Mouse (Mus musculus) cortical plate, adult 2 months (tissue): Measurements from ENCODE around the gene Tpm3. TPM values are rescaled to one million over a fixed set of nuclear protein-coding genes. Genes with fewer than 3 reads are reported as not detected.

Experiments
- H3K27ac ChIP-seq: fragments of 200-500 bp; 2 replicates; pipeline ENCODE4 v1.5.1; 2012; ENCODE audit warnings: low read length, control low read depth, inconsistent platforms; ENCODE audit not compliant: insufficient read depth
- H3K4me1 ChIP-seq: fragments of 200-500 bp; 2 replicates; pipeline ENCODE4 v1.6.1; 2011; ENCODE audit warnings: low read length; ENCODE audit not compliant: control insufficient read depth, insufficient read depth
- H3K4me3 ChIP-seq: fragments of 200-500 bp; 2 replicates; pipeline ENCODE4 v1.5.1; 2011; ENCODE audit warnings: mild to moderate bottlenecking, low read length, control low read depth; ENCODE audit not compliant: insufficient read depth
- CTCF ChIP-seq: fragments of 200-500 bp; IDR thresholded peaks from 2 replicates; pipeline ENCODE4 v1.5.1; 2011; ENCODE audit warnings: mild to moderate bottlenecking, control low read depth, low read length; ENCODE audit not compliant: insufficient read depth; ENCODE audit errors: extremely low read depth
- POLR2A ChIP-seq: fragments of 200-500 bp; IDR thresholded peaks from 2 replicates; pipeline ENCODE4 v1.6.1; 2011; ENCODE audit warnings: mild to moderate bottlenecking, low read length, control low read depth; ENCODE audit not compliant: insufficient read depth; ENCODE audit errors: extremely low read depth
- polyA plus RNA-seq: library from polyadenylated mRNA; depleted of rRNA; stranded (reverse); fragments of >200 nt; gene quantifications from 2 replicates; pipeline ENCODE4 v1.2.3, GENCODE M21; 2012; rRNA removed

Tpm3 gene
- polyA plus RNA-seq, 1 experiment, result 177 TPM

DNA sequence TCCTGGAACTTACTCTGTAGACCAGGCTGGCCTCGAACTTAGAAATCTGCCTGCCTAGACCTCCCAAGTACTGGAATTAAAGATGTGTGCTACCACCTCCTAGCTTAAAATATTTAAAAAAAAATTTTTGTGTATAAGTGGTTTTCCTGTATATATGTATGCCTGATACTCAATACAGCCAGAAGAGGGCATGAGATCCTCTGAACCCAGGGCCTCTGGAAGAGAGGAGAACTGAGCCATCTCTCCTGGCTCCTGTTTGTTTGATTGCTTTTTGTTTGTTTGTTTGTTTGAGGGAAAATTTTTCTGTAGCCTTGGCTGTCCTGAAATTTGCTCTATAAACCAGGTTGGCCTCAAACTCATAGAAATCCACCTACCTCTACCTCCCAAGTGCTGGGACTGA, 60.9 kb downstream of the Tpm3 start:
- no peak for TF ChIP-seq POLR2A
- TF ChIP-seq CTCF, result no peak

DNA sequence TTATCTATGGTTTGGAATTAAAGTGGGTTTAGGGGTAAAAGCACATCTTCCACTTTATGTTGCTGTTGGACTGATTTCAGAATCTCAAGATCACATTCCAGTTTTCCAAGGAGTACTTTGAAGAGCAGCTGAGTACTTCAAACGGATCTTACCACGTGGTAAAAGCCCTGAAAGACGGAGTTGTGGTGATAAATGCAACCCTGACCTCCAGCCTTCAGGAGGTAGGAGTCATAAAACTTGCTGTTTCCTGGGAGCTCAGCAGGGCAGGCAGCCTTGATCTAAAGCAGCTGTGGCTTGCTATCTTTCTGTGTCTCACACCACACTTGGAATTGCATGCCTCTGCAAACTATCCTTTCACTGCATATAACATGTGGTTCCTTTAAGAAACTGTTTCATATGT, 62.0 kb downstream of the Tpm3 start:
- Histone ChIP-seq H3K4me1 (no peaks in the 10 kb centered on the region), H3K4me3 (no peak overlapping the region), H3K27ac (no peak overlapping the region)
- TF ChIP-seq CTCF (no peak), POLR2A (no peak)

More for the DNA sequence above, 60.9 kb downstream of the Tpm3 start:
- no peak overlapping the region for H3K27ac ChIP-seq
- no peaks in the 10 kb centered on the region for H3K4me1 ChIP-seq
- H3K4me3 ChIP-seq, result no peak overlapping the region

DNA sequence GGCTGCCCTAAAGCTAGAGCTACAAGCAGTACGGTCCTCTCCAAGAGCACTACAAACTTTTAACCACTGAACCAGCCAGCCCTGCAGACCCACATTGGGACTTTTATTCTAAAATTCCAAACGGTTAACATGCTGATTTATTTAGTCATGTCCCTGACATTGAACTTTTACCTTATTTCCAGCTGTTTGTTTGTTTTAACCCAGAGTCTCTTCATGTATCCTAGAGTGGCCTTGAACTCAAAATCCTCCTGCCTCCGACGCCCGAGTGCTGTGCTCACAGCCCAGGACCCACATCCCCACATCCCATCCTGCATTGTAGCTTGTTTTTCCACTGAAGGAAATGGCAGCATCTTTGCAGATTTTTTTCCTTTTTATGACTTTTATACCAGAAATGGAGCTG, 62.5 kb downstream of the Tpm3 start:
- TF ChIP-seq CTCF, result no peak
- no peak for TF ChIP-seq POLR2A
- no peaks in the 10 kb centered on the region for H3K4me1 ChIP-seq

DNA sequence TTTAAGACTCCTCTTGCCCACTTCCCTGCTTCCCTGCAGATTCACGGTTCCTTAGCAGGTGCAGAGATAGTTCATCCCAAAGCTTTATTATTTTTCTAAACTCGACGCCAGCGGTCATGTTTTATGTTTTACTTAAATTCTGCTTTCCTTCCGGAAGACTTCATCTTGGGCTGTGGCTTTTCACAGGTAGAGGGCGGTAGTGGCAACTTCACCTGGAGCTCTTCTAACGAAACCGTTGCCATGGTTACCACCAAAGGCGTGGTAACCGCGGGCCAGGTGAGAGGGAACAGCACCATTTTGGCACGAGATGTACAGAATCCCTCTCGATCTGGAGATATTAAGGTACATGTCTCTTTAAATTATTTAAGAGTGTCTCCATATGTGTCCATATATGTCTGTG, 64.2 kb downstream of the Tpm3 start:
- Histone ChIP-seq H3K4me1 (no peaks in the 10 kb centered on the region), H3K4me3 (no peak overlapping the region), H3K27ac (no peak overlapping the region)
- TF ChIP-seq CTCF (0 out of 2 replicates have a peak, but pooled peaks have one; percentile 13), POLR2A (no peak)

More for the DNA sequence above, 62.5 kb downstream of the Tpm3 start:
- Histone ChIP-seq H3K4me3 (no peak overlapping the region), H3K27ac (no peak overlapping the region)

DNA sequence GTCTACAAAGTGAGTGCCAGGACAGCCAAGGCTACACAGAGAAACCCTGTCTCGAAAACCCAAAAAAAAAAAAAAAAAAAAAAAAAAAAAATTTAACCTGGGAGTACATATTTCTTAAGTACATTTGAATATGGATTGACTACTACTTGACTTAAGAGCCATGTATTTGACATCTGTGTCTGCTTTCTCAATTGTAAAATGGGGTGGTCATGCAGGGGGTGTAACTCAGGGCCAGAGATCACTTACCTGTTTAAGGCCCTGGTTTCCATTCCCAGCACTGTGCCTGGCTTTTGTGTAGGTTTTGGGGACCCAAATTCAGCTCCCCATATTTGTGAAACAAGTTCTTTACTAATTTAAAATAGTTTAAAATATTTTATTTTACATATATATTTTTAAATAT, 65.2 kb downstream of the Tpm3 start:
- Histone ChIP-seq H3K27ac (no peak overlapping the region), H3K4me3 (no peak overlapping the region), H3K4me1 (no peaks in the 10 kb centered on the region)
- TF ChIP-seq POLR2A (no peak), CTCF (no peak)

DNA sequence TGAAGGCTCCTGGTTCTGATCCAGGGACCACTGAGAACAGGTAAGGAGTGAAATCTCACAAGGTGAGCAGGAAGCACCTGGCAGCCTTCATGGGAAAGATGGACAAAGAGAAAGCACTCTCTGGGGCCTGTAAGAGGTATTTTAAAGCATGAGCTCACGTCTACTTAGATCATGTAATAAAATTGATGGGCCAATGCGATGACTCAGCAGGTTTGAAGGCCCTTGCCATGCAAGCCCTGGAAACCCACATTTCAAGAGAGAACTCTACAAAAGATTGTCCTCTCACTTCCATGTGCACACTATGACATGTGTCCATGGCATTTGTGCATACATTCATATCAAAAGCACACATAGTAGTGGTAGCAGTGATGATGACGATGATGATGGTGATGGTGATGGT, 67.5 kb downstream of the Tpm3 start:
- no peak overlapping the region for H3K27ac ChIP-seq
- H3K4me1 ChIP-seq, result no peaks in the 10 kb centered on the region
- H3K4me3 ChIP-seq, result no peak overlapping the region
- TF ChIP-seq CTCF (no peak), POLR2A (no peak)

DNA sequence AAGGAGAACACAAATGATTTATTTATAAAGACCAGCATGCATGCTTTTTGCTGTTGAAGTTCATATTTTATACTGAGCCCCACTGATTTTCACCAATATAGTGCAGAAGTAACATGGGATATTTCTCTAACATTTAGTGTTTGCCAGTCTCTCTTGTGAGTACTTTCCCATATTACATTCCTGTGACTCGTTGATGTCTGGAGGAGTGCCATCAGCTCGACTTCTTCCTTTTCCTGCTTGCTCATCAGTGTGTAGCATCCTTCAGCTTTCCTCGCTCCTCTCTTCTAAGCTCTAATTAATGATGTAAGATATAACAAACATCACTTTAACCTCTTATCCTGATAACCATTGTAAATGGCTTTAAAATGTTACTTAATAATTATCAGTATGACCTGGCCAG, 73.0 kb downstream of the Tpm3 start:
- no peak overlapping the region for H3K27ac ChIP-seq
- no peak overlapping the region for H3K4me3 ChIP-seq
- H3K4me1 ChIP-seq, result no peaks in the 10 kb centered on the region
- TF ChIP-seq POLR2A, result no peak
- no peak for TF ChIP-seq CTCF

DNA sequence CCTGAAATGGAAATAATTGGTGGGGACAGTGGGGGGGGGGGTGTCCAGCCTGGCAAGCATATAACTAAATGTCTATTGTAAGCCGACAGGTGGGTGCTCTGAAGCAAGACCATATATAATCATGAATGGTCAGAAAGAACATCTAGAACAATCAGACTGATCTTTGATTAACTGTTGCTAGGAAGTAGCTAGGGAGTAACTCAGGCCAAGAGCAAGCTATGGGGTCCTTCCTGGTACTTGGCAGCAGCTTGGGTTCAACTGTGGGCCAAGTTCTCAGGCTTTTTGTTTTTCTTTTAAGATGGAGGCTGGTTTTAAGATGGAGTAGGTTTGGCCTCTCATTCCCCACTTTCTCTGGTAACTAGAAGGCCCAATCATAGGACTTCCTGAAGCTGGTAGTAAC, 74.2 kb downstream of the Tpm3 start:
- no peak for TF ChIP-seq POLR2A
- Histone ChIP-seq H3K27ac (no peak overlapping the region), H3K4me1 (no peaks in the 10 kb centered on the region), H3K4me3 (no peak overlapping the region)

Other genes with a start within 250 kb of the Tpm3 start
- gene She, start 241.3 kb upstream of the Tpm3 start, polyA plus RNA-seq, result 2.2 TPM in 2 replicates
- gene Il6ra, start 159.5 kb upstream of the Tpm3 start, polyA plus RNA-seq, result 2.4 and 2.6 TPM in 2 replicates
- gene Atp8b2, start 109.1 kb upstream of the Tpm3 start, polyA plus RNA-seq, result 112 and 117 TPM in 2 replicates
- gene Hax1, start 73.9 kb upstream of the Tpm3 start, polyA plus RNA-seq, result 96.1 and 101 TPM in 2 replicates
- gene 4933434E20Rik, start 21.0 kb upstream of the Tpm3 start, polyA plus RNA-seq, result 95.7 and 99.0 TPM in 2 replicates
- 102 and 105 TPM in 2 replicates for gene Ubap2l, start 20.0 kb upstream of the Tpm3 start, polyA plus RNA-seq
- 0.38 TPM in 2 replicates for gene Nup210l, start 31.5 kb downstream of the Tpm3 start, polyA plus RNA-seq
- gene Rps27, start 141.0 kb downstream of the Tpm3 start, polyA plus RNA-seq, result 1,605 and 1,617 TPM in 2 replicates
- gene Rab13, start 141.0 kb downstream of the Tpm3 start, polyA plus RNA-seq, result 9.5 and 9.8 TPM in 2 replicates
- 59.2 and 61.0 TPM in 2 replicates for gene Jtb, start 158.9 kb downstream of the Tpm3 start, polyA plus RNA-seq
- gene Creb3l4, start 170.9 kb downstream of the Tpm3 start, polyA plus RNA-seq, result 0.27 and 0.49 TPM in 2 replicates
- gene Slc39a1, start 175.5 kb downstream of the Tpm3 start, polyA plus RNA-seq, result 32.4 and 34.5 TPM in 2 replicates
- 45.7 and 48.8 TPM in 2 replicates for gene Crtc2, start 181.5 kb downstream of the Tpm3 start, polyA plus RNA-seq
- gene Dennd4b, start 192.5 kb downstream of the Tpm3 start, polyA plus RNA-seq, result 40.4 and 47.3 TPM in 2 replicates
- 33.2 and 35.4 TPM in 2 replicates for gene Gatad2b, start 220.5 kb downstream of the Tpm3 start, polyA plus RNA-seq